Mouse (Mus musculus): ENCODE data around the gene Zfp69. TPM values are rescaled to one million over a fixed set of nuclear protein-coding genes. Genes with fewer than 3 reads are reported as not detected.

The Zfp69 gene
- polyA plus RNA-seq, 1 experiment: 1.3 TPM

GRCm38 (mm10) chr4:120978221-120978620 lies 26.7 kb upstream of the Zfp69 start:
- DNase-seq: no peak
- WGBS: 73% methylated on average over 3 of the region's 3 CpGs
- H3K4me1 ChIP-seq (ENCODE audit: control insufficient read depth, insufficient read depth, low read length): peaks cover 6% of the 10 kb centered on the region; the same call in 1 of the 2 replicates

GRCm38 (mm10) chr4:120975428-120975734 lies 23.9 kb upstream of the Zfp69 start:
- no peak for DNase-seq
- TF ChIP-seq CTCF (conservative IDR thresholded peaks at IDR 0.05; ENCODE audit: insufficient read depth, insufficient read length, low read depth, low read length): no peak
- no peak for TF ChIP-seq POLR2A (IDR thresholded peaks at IDR 0.05; ENCODE audit: low read depth, low read length)
- Histone ChIP-seq H3K36me3 (ENCODE audit: control insufficient read depth, insufficient read depth, low read length) (no peaks in the 10 kb centered on the region), H3K4me1 (ENCODE audit: control insufficient read depth, insufficient read depth, low read length) (peaks cover 6% of the 10 kb centered on the region; the same call in 1 of the 2 replicates), H3K4me3 (ENCODE audit: insufficient read depth, low read depth, low read length) (no peak overlapping the region), H3K27ac (ENCODE audit: insufficient read depth, low read depth, low read length) (peak overlapping the region; percentile 52; the same call in 1 of the 2 replicates), H3K27me3 (replicated peaks; ENCODE audit: control insufficient read depth, insufficient read depth, low read length) (no peaks in the 10 kb centered on the region)
- 83% methylated on average over 4 of the region's 4 CpGs for WGBS

More at GRCm38 (mm10) chr4:120978221-120978620, 26.7 kb upstream of the Zfp69 start:
- Histone ChIP-seq H3K36me3 (ENCODE audit: control insufficient read depth, insufficient read depth, low read length) (peaks cover 2% of the 10 kb centered on the region; the same call in 1 of the 2 replicates), H3K27ac (ENCODE audit: insufficient read depth, low read depth, low read length) (no peak overlapping the region), H3K27me3 (replicated peaks; ENCODE audit: control insufficient read depth, insufficient read depth, low read length) (no peaks in the 10 kb centered on the region), H3K4me3 (ENCODE audit: insufficient read depth, low read depth, low read length) (no peak overlapping the region)
- no peak for TF ChIP-seq CTCF (conservative IDR thresholded peaks at IDR 0.05; ENCODE audit: insufficient read depth, insufficient read length, low read depth, low read length)
- TF ChIP-seq POLR2A (IDR thresholded peaks at IDR 0.05; ENCODE audit: low read depth, low read length): no peak

GRCm38 (mm10) chr4:120974711-120975427 lies 23.4 kb upstream of the Zfp69 start:
- H3K27ac ChIP-seq (ENCODE audit: insufficient read depth, low read depth, low read length): peak overlapping the region; percentile 72
- no peak overlapping the region for H3K4me3 ChIP-seq (ENCODE audit: insufficient read depth, low read depth, low read length)
- peaks cover 6% of the 10 kb centered on the region; the same call in 1 of the 2 replicates for H3K4me1 ChIP-seq (ENCODE audit: control insufficient read depth, insufficient read depth, low read length)
- no peaks in the 10 kb centered on the region for H3K36me3 ChIP-seq (ENCODE audit: control insufficient read depth, insufficient read depth, low read length)
- 69% methylated on average over 11 of the region's 11 CpGs for WGBS
- TF ChIP-seq CTCF (conservative IDR thresholded peaks at IDR 0.05; ENCODE audit: insufficient read depth, insufficient read length, low read depth, low read length): no peak
- no peak for TF ChIP-seq POLR2A (IDR thresholded peaks at IDR 0.05; ENCODE audit: low read depth, low read length)
- DNase-seq: peak; percentile 81
- no peaks in the 10 kb centered on the region for H3K27me3 ChIP-seq (replicated peaks; ENCODE audit: control insufficient read depth, insufficient read depth, low read length)

DNA sequence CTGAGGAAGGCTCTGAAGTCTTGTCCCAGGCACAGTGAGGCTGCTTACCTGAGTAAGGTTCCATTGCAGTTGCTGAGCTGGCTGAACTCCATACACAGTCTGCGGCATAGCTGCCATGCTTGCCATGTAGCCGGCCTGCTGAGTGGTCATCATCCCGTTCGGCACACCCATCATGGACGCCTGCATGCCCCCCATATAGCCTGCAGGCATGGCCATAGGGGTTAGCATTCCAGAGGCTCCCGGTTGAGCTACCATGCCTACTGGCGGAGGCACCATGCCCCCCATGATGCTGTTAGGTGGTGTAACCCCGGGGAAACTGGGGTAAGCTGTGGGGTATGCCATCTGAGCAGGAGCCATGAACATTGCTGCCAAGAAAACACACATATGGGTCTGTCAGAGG lies 20.3 kb upstream of the Zfp69 start:
- Histone ChIP-seq H3K27me3 (replicated peaks; ENCODE audit: control insufficient read depth, insufficient read depth, low read length) (no peaks in the 10 kb centered on the region), H3K4me1 (ENCODE audit: control insufficient read depth, insufficient read depth, low read length) (peaks cover 6% of the 10 kb centered on the region; the same call in 1 of the 2 replicates), H3K4me3 (ENCODE audit: insufficient read depth, low read depth, low read length) (no peak overlapping the region), H3K27ac (ENCODE audit: insufficient read depth, low read depth, low read length) (no peak overlapping the region), H3K36me3 (ENCODE audit: control insufficient read depth, insufficient read depth, low read length) (no peaks in the 10 kb centered on the region; the same call in 1 of the 2 replicates)
- 90% methylated on average over 8 of the region's 8 CpGs for WGBS
- no peak for TF ChIP-seq POLR2A (IDR thresholded peaks at IDR 0.05; ENCODE audit: low read depth, low read length)
- TF ChIP-seq CTCF (conservative IDR thresholded peaks at IDR 0.05; ENCODE audit: insufficient read depth, insufficient read length, low read depth, low read length): no peak
- no peak for DNase-seq

DNA sequence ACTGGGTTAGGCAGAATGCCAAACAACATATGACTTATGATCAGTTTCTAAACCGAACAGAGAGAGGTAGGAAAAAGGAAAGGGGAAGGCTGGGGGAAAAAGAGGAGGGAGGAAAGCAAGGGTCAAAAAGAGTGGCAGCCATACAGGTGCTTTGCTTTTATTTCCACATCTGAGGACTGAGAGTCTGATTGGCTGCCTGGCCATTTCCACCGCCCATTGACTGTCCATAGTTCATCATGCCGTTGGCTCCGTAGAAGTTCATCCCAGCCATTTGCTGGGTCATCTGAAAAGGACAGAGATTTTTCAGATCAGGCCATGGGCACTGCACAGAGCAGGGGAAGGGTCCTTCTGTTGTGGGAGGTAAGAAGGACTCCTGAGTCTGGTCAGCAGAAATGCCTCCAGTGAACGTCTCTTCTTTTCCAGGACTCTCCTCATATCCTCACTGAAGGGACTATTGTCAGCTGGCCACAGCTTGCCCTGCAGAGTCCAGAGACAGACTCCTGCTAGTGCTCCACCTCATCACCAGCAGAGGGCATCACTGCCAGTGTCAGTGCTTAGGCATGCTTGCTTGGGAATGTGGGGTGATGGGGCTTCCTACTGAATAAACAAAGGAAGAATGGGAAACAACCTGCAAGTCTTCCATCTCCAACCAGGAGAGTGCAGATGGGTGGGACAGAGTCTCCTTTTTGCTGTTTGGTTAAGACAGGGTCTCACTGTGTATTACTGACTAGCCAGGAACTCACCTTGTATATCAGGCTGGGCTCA lies 18.1 kb upstream of the Zfp69 start:
- no peaks in the 10 kb centered on the region; the same call in 1 of the 2 replicates for H3K36me3 ChIP-seq (ENCODE audit: control insufficient read depth, insufficient read depth, low read length)
- no peak overlapping the region for H3K4me3 ChIP-seq (ENCODE audit: insufficient read depth, low read depth, low read length)
- no peak overlapping the region for H3K27ac ChIP-seq (ENCODE audit: insufficient read depth, low read depth, low read length)
- 71% methylated on average over 5 of the region's 5 CpGs for WGBS
- DNase-seq: peak; percentile 63
- TF ChIP-seq POLR2A (IDR thresholded peaks at IDR 0.05; ENCODE audit: low read depth, low read length): no peak
- TF ChIP-seq CTCF (conservative IDR thresholded peaks at IDR 0.05; ENCODE audit: insufficient read depth, insufficient read length, low read depth, low read length): peak; percentile 74
- H3K27me3 ChIP-seq (replicated peaks; ENCODE audit: control insufficient read depth, insufficient read depth, low read length): no peaks in the 10 kb centered on the region
- H3K4me1 ChIP-seq (ENCODE audit: control insufficient read depth, insufficient read depth, low read length): peaks cover 2% of the 10 kb centered on the region; the same call in 1 of the 2 replicates

DNA sequence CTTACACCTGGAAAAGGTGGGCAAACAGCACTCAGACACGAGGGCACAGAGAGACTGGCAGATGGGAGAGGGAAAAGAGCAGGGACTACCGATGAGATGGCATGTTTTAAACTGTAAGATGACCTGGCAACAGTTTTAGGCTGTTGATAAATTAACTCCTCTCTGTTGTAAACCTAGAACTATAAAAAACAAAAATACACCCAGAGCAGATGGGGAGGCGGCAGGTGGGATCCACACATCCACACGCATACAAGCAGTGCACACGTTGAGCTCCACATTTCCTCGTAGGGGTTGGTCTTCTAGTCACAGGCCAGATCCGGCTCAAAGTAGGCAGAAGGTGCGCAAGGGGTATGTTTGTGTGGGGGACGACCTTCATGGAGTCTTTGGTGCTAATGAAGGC lies 17.0 kb upstream of the Zfp69 start:
- no peak for TF ChIP-seq CTCF (conservative IDR thresholded peaks at IDR 0.05; ENCODE audit: insufficient read depth, insufficient read length, low read depth, low read length)
- no peak for TF ChIP-seq POLR2A (IDR thresholded peaks at IDR 0.05; ENCODE audit: low read depth, low read length)
- Histone ChIP-seq H3K27me3 (replicated peaks; ENCODE audit: control insufficient read depth, insufficient read depth, low read length) (no peaks in the 10 kb centered on the region), H3K27ac (ENCODE audit: insufficient read depth, low read depth, low read length) (no peak overlapping the region), H3K4me1 (ENCODE audit: control insufficient read depth, insufficient read depth, low read length) (no peaks in the 10 kb centered on the region), H3K36me3 (ENCODE audit: control insufficient read depth, insufficient read depth, low read length) (no peaks in the 10 kb centered on the region; the same call in 1 of the 2 replicates), H3K4me3 (ENCODE audit: insufficient read depth, low read depth, low read length) (no peak overlapping the region)
- WGBS: 73% methylated on average over 9 of the region's 9 CpGs
- no peak for DNase-seq

DNA sequence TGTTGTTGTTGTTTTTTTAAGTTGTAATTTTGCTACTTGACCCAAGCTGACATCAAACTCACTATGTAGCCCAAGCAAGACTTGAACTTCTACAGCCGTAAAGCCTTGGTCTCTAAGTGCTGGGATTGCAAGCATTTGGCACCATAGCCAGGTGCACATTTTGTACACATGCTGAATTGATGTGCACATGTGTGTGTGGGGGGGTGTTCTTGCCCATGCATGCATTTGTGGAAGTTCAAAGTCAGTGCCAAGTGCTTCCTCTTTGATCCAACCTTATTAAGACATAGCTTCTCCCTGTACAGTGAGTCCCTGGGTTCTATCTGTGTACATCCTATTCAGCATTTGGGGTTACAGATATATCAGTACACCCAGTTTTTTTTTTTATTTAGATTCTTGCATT lies 4.1 kb upstream of the Zfp69 start:
- TF ChIP-seq CTCF (conservative IDR thresholded peaks at IDR 0.05; ENCODE audit: insufficient read depth, insufficient read length, low read depth, low read length): no peak
- no peak for TF ChIP-seq POLR2A (IDR thresholded peaks at IDR 0.05; ENCODE audit: low read depth, low read length)
- H3K36me3 ChIP-seq (ENCODE audit: control insufficient read depth, insufficient read depth, low read length): no peaks in the 10 kb centered on the region
- peaks cover 3% of the 10 kb centered on the region; the same call in 1 of the 2 replicates for H3K4me1 ChIP-seq (ENCODE audit: control insufficient read depth, insufficient read depth, low read length)
- 100% methylated on average over 1 of the region's 1 CpGs for WGBS
- DNase-seq: no peak
- no peak overlapping the region for H3K4me3 ChIP-seq (ENCODE audit: insufficient read depth, low read depth, low read length)
- no peak overlapping the region for H3K27ac ChIP-seq (ENCODE audit: insufficient read depth, low read depth, low read length)
- H3K27me3 ChIP-seq (replicated peaks; ENCODE audit: control insufficient read depth, insufficient read depth, low read length): no peaks in the 10 kb centered on the region
